Mouse (Mus musculus): ENCODE results near the gene Slc25a54. TPM values are rescaled to one million over a fixed set of nuclear protein-coding genes. Genes with fewer than 3 reads are reported as not detected.

Gene Slc25a54
- not detected in 2 replicates for polyA plus RNA-seq (2016; fragmentation: Nextera tagmentation; extraction: Ambion mirVana)

- H3K4me2 ChIP-seq (replicated peaks), result no peak within 1 kb of the TSS
- H3K4me3 ChIP-seq, result no peak within 1 kb of the TSS
- no peaks in the 10 kb centered on the region for H3K36me3 ChIP-seq
- 93% methylated on average over 17 of the region's 17 CpGs for WGBS
- H3K9ac ChIP-seq (replicated peaks), result no peak within 1 kb of the TSS
- no peak within 1 kb of the TSS for H3K27ac ChIP-seq (replicated peaks)
- no peak for ATAC-seq (ENCODE audit: low FRiP score, low read depth)
- no peaks in the 10 kb centered on the region for H3K9me3 ChIP-seq
- no peaks in the 10 kb centered on the region for H3K4me1 ChIP-seq
- H3K27me3 ChIP-seq, result no peaks in the 10 kb centered on the region
Measured at GRCm38 (mm10) chr3:109080169-109080568, at the start of gene Slc25a54. Slc25a54 (plus strand) TSS chr3:109080469.

GRCm38 (mm10) chr3:109030817-109031216, 49.5 kb upstream of the Slc25a54 start:
- no peak overlapping the region for H3K4me2 ChIP-seq (replicated peaks)
- WGBS, result 34% methylated on average over 6 of the region's 6 CpGs
- no peaks in the 10 kb centered on the region for H3K27me3 ChIP-seq
- H3K27ac ChIP-seq (replicated peaks), result 0 out of 2 replicates have a peak overlapping the region, but pooled peaks have one; percentile 10
- ATAC-seq (ENCODE audit: low FRiP score, low read depth), result no peak
- H3K4me1 ChIP-seq, result peaks cover 11% of the 10 kb centered on the region
- H3K36me3 ChIP-seq, result no peaks in the 10 kb centered on the region
- no peak overlapping the region for H3K4me3 ChIP-seq
- H3K9me3 ChIP-seq, result no peaks in the 10 kb centered on the region
- H3K9ac ChIP-seq (replicated peaks), result peak overlapping the region; percentile 24; the same call in 1 of the 2 replicates

GRCm38 (mm10) chr3:109031626-109032025, 48.6 kb upstream of the Slc25a54 start:
- no peak overlapping the region for H3K27ac ChIP-seq (replicated peaks)
- no peak for ATAC-seq (ENCODE audit: low FRiP score, low read depth)
- 92% methylated on average over 3 of the region's 3 CpGs for WGBS

GRCm38 (mm10) chr3:109032306-109032705, 48.0 kb upstream of the Slc25a54 start:
- no peak overlapping the region for H3K4me3 ChIP-seq
- H3K27me3 ChIP-seq, result no peaks in the 10 kb centered on the region
- H3K4me1 ChIP-seq, result peaks cover 4% of the 10 kb centered on the region
- H3K9me3 ChIP-seq, result no peaks in the 10 kb centered on the region
- H3K4me2 ChIP-seq (replicated peaks), result no peak overlapping the region
- no peaks in the 10 kb centered on the region for H3K36me3 ChIP-seq
- no peak overlapping the region for H3K27ac ChIP-seq (replicated peaks)
- 62% methylated on average over 2 of the region's 2 CpGs for WGBS
- no peak for ATAC-seq (ENCODE audit: low FRiP score, low read depth)
- no peak overlapping the region for H3K9ac ChIP-seq (replicated peaks)

More at GRCm38 (mm10) chr3:109031626-109032025, 48.6 kb upstream of the Slc25a54 start:
- Histone ChIP-seq H3K27me3 (no peaks in the 10 kb centered on the region), H3K9me3 (no peaks in the 10 kb centered on the region), H3K4me3 (no peak overlapping the region), H3K36me3 (no peaks in the 10 kb centered on the region), H3K4me2 (replicated peaks) (no peak overlapping the region), H3K9ac (replicated peaks) (no peak overlapping the region), H3K4me1 (peaks cover 7% of the 10 kb centered on the region)

- H3K36me3 ChIP-seq, result no peaks in the 10 kb centered on the region
- no peak for ATAC-seq (ENCODE audit: low FRiP score, low read depth)
- no peaks in the 10 kb centered on the region for H3K27me3 ChIP-seq
- H3K4me2 ChIP-seq (replicated peaks), result no peak overlapping the region
- no peak overlapping the region for H3K9ac ChIP-seq (replicated peaks)
- WGBS, result 87% methylated on average over 1 of the region's 1 CpGs
- no peak overlapping the region for H3K4me3 ChIP-seq
- peaks cover 4% of the 10 kb centered on the region for H3K4me1 ChIP-seq
- no peak overlapping the region for H3K27ac ChIP-seq (replicated peaks)
- H3K9me3 ChIP-seq, result no peaks in the 10 kb centered on the region
Measured at GRCm38 (mm10) chr3:109034411-109034810, 45.9 kb upstream of the Slc25a54 start.

- H3K27ac ChIP-seq (replicated peaks), result no peak overlapping the region
- H3K4me3 ChIP-seq, result no peak overlapping the region
- H3K27me3 ChIP-seq, result no peaks in the 10 kb centered on the region
- no peak for ATAC-seq (ENCODE audit: low FRiP score, low read depth)
- no peaks in the 10 kb centered on the region for H3K36me3 ChIP-seq
- WGBS, result 93% methylated on average over 4 of the region's 4 CpGs
- H3K9ac ChIP-seq (replicated peaks), result no peak overlapping the region
- no peaks in the 10 kb centered on the region for H3K9me3 ChIP-seq
- no peak overlapping the region for H3K4me2 ChIP-seq (replicated peaks)
- no peaks in the 10 kb centered on the region for H3K4me1 ChIP-seq
Measured at GRCm38 (mm10) chr3:109040908-109041307, 39.4 kb upstream of the Slc25a54 start.

- H3K27me3 ChIP-seq, result no peaks in the 10 kb centered on the region
- ATAC-seq (ENCODE audit: low FRiP score, low read depth), result no peak
- H3K9me3 ChIP-seq, result no peaks in the 10 kb centered on the region
- no peaks in the 10 kb centered on the region for H3K36me3 ChIP-seq
- H3K27ac ChIP-seq (replicated peaks), result no peak overlapping the region
- no peak overlapping the region for H3K4me3 ChIP-seq
- no peak overlapping the region for H3K4me2 ChIP-seq (replicated peaks)
- no peak overlapping the region for H3K9ac ChIP-seq (replicated peaks)
- WGBS, result 47% methylated on average over 7 of the region's 7 CpGs
- no peaks in the 10 kb centered on the region for H3K4me1 ChIP-seq
Measured at GRCm38 (mm10) chr3:109043395-109043794, 36.9 kb upstream of the Slc25a54 start.

- no peak for ATAC-seq (ENCODE audit: low FRiP score, low read depth)
- H3K36me3 ChIP-seq, result no peaks in the 10 kb centered on the region
- no peak overlapping the region for H3K9ac ChIP-seq (replicated peaks)
- no peaks in the 10 kb centered on the region for H3K4me1 ChIP-seq
- WGBS, result 81% methylated on average over 3 of the region's 3 CpGs
- H3K4me3 ChIP-seq, result no peak overlapping the region
- H3K9me3 ChIP-seq, result no peaks in the 10 kb centered on the region
- no peak overlapping the region for H3K4me2 ChIP-seq (replicated peaks)
- no peaks in the 10 kb centered on the region for H3K27me3 ChIP-seq
- H3K27ac ChIP-seq (replicated peaks), result no peak overlapping the region
Measured at GRCm38 (mm10) chr3:109046428-109046827, 33.8 kb upstream of the Slc25a54 start.

GRCm38 (mm10) chr3:109047707-109048283, 32.5 kb upstream of the Slc25a54 start:
- Histone ChIP-seq H3K9ac (replicated peaks) (no peak overlapping the region), H3K9me3 (no peaks in the 10 kb centered on the region), H3K27me3 (no peaks in the 10 kb centered on the region), H3K4me1 (no peaks in the 10 kb centered on the region), H3K36me3 (no peaks in the 10 kb centered on the region), H3K4me2 (replicated peaks) (no peak overlapping the region), H3K27ac (replicated peaks) (no peak overlapping the region), H3K4me3 (no peak overlapping the region)
- no peak for ATAC-seq (ENCODE audit: low FRiP score, low read depth)
- WGBS, result 43% methylated on average over 6 of the region's 6 CpGs

GRCm38 (mm10) chr3:109051056-109051945, 29.0 kb upstream of the Slc25a54 start:
- Histone ChIP-seq H3K9me3 (no peaks in the 10 kb centered on the region), H3K36me3 (no peaks in the 10 kb centered on the region), H3K27me3 (no peaks in the 10 kb centered on the region), H3K4me3 (no peak overlapping the region), H3K4me1 (no peaks in the 10 kb centered on the region), H3K9ac (replicated peaks) (no peak overlapping the region), H3K4me2 (replicated peaks) (no peak overlapping the region), H3K27ac (replicated peaks) (no peak overlapping the region)
- WGBS, result 69% methylated on average over 11 of the region's 11 CpGs
- no peak for ATAC-seq (ENCODE audit: low FRiP score, low read depth)

- no peak for ATAC-seq (ENCODE audit: low FRiP score, low read depth)
- Histone ChIP-seq H3K9ac (replicated peaks) (no peak overlapping the region), H3K27ac (replicated peaks) (no peak overlapping the region), H3K36me3 (no peaks in the 10 kb centered on the region), H3K4me1 (no peaks in the 10 kb centered on the region), H3K4me2 (replicated peaks) (no peak overlapping the region), H3K4me3 (no peak overlapping the region), H3K27me3 (no peaks in the 10 kb centered on the region), H3K9me3 (no peaks in the 10 kb centered on the region)
- WGBS, result 86% methylated on average over 6 of the region's 6 CpGs
Measured at GRCm38 (mm10) chr3:109051946-109052331, 28.3 kb upstream of the Slc25a54 start.

- H3K36me3 ChIP-seq, result no peaks in the 10 kb centered on the region
- no peak overlapping the region for H3K27ac ChIP-seq (replicated peaks)
- ATAC-seq (ENCODE audit: low FRiP score, low read depth), result no peak
- H3K27me3 ChIP-seq, result no peaks in the 10 kb centered on the region
- no peak overlapping the region for H3K4me3 ChIP-seq
- H3K9ac ChIP-seq (replicated peaks), result no peak overlapping the region
- no peak overlapping the region for H3K4me2 ChIP-seq (replicated peaks)
- 74% methylated on average over 8 of the region's 8 CpGs for WGBS
- H3K4me1 ChIP-seq, result no peaks in the 10 kb centered on the region
- H3K9me3 ChIP-seq, result no peaks in the 10 kb centered on the region
Measured at GRCm38 (mm10) chr3:109059903-109060302, 20.4 kb upstream of the Slc25a54 start.
